Mouse (Mus musculus) cerebellum, postnatal 10 days (tissue): ENCODE measurements around the gene Tnf.

ENCODE experiments used
- DNase-seq, 2 experiments: peaks; one replicate each; pipeline ENCODE4 v3.0.0; 2021; ENCODE audit warnings: mixed read lengths in 2 of 2

Gene Tnf

GRCm38 (mm10) chr17:35197126-35197525 is 4.7 kb downstream of the Tnf start:
- no peak for DNase-seq

GRCm38 (mm10) chr17:35196321-35196641 is 5.5 kb downstream of the Tnf start:
- DNase-seq = no peak

- peak; percentile 84 to 86 for DNase-seq
These were observed 6.0 kb downstream of the Tnf start for GRCm38 (mm10) chr17:35195631-35196320.

GRCm38 (mm10) chr17:35194844-35195630 is 6.8 kb downstream of the Tnf start:
- DNase-seq = no peak

GRCm38 (mm10) chr17:35193881-35194843 is 7.6 kb downstream of the Tnf start, which contains the start of gene Ltb:
Ltb (plus strand) TSS chr17:35194439.
- DNase-seq = no peak

GRCm38 (mm10) chr17:35192924-35193323 is 8.9 kb downstream of the Tnf start:
- no peak for DNase-seq

- no peak for DNase-seq
These were observed 10.1 kb downstream of the Tnf start for GRCm38 (mm10) chr17:35191723-35192122.

- no peak for DNase-seq
These were observed 11.7 kb downstream of the Tnf start for GRCm38 (mm10) chr17:35190096-35190495.

- no peak for DNase-seq
These were observed 12.6 kb downstream of the Tnf start for GRCm38 (mm10) chr17:35189186-35189585.

- no peak for DNase-seq
These were observed 13.7 kb downstream of the Tnf start, which contains the start of gene Lst1 for GRCm38 (mm10) chr17:35187959-35188610. Lst1 (minus strand) TSS chr17:35188439.

GRCm38 (mm10) chr17:35187345-35187744 is 14.5 kb downstream of the Tnf start:
- DNase-seq = no peak

- peak in 1 of 2 experiments; percentile 46 for DNase-seq
These were observed 15.1 kb downstream of the Tnf start for GRCm38 (mm10) chr17:35186681-35187080.

- DNase-seq = peak; percentile 49 to 62
These were observed 15.9 kb downstream of the Tnf start for GRCm38 (mm10) chr17:35185639-35186611.

GRCm38 (mm10) chr17:35180093-35180492 is 21.7 kb downstream of the Tnf start:
- no peak for DNase-seq

GRCm38 (mm10) chr17:35178528-35178927 is 23.3 kb downstream of the Tnf start:
- DNase-seq = peak; percentile 75 to 76

- no peak for DNase-seq
These were observed 25.8 kb downstream of the Tnf start, which contains the start of gene Aif1 for GRCm38 (mm10) chr17:35175968-35176367. Aif1 (minus strand) TSS chr17:35176068.

- no peak for DNase-seq
These were observed 26.4 kb downstream of the Tnf start for GRCm38 (mm10) chr17:35175382-35175781.

- DNase-seq = no peak
These were observed 27.4 kb downstream of the Tnf start for GRCm38 (mm10) chr17:35174201-35174977.

GRCm38 (mm10) chr17:35173329-35173728 is 28.5 kb downstream of the Tnf start:
- no peak for DNase-seq
